Mouse (Mus musculus): ENCODE data around the gene Wdpcp. TPM values are rescaled to one million over a fixed set of nuclear protein-coding genes. Genes with fewer than 3 reads are reported as not detected.

Gene Wdpcp
- polyA plus RNA-seq, 1 experiment = 2.6 TPM

DNA sequence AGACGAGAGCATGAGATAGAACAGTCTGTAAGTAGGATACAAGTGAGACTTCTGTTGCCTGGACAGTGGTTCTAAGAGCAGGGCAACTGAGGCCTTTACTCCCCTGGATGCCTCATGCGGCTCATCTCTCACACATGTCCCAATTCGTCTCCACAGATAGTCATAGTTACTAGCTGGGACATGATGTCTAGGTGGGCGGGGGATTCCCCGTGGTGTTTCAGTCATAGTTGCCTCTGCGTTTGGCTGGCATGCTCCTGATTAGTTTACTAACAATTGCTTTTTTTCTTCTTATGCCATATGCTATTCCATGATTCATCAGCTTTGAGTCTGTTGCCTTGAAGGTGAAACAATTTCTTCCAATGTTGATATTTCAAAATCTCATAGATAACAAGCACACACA is 116.4 kb downstream of the Wdpcp start:
- Histone ChIP-seq H3K4me3 (ENCODE audit: insufficient read depth, poor library complexity, severe bottlenecking) (no peak overlapping the region), H3K36me3 (ENCODE audit: control insufficient read depth, insufficient read depth) (no peaks in the 10 kb centered on the region), H3K79me2 (ENCODE audit: control insufficient read depth, insufficient read depth) (no peaks in the 10 kb centered on the region), H3K27me3 (ENCODE audit: control insufficient read depth, insufficient read depth, insufficient read length) (no peaks in the 10 kb centered on the region), H3ac (ENCODE audit: control insufficient read depth, insufficient read length, low read depth) (no peak overlapping the region), H3K79me3 (ENCODE audit: low read depth) (no peaks in the 10 kb centered on the region)
- TF ChIP-seq MAX (IDR thresholded peaks at IDR 0.05) = no peak
- TF ChIP-seq FOSL1 (IDR thresholded peaks at IDR 0.05; ENCODE audit: insufficient read depth, low read length, poor library complexity, severe bottlenecking) = no peak

DNA sequence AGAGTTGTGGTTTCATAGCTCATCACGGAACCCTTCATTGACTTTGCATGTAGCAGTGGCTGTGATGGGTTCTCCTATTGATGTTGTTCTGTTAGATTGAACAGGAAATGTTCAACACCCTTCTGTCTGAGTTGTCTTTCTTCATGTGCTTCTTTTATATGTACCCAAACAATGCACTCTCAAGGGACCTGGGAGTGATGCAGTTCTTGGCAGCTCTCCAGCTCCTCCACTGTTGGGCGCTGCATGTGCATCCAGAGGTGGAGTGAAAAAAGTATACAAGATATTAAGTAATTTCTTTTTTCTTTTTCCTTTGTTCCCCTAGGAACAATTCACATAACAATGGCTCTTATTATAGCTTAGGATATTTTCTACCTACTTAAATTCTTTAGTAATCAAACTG is 118.7 kb downstream of the Wdpcp start:
- no peak overlapping the region for H3K4me3 ChIP-seq (ENCODE audit: insufficient read depth, poor library complexity, severe bottlenecking)
- TF ChIP-seq MYOG (IDR thresholded peaks at IDR 0.05; ENCODE audit: control insufficient read depth, extremely low read depth, insufficient read length) = no peak
- no peak for TF ChIP-seq FOSL1 (IDR thresholded peaks at IDR 0.05; ENCODE audit: insufficient read depth, low read length, poor library complexity, severe bottlenecking)
- no peak for TF ChIP-seq CTCF (IDR thresholded peaks at IDR 0.05; ENCODE audit: control insufficient read depth, insufficient read depth, insufficient read length)
- no peak for TF ChIP-seq USF1 (IDR thresholded peaks at IDR 0.05; ENCODE audit: low read depth)
- TF ChIP-seq CEBPB (IDR thresholded peaks at IDR 0.05; ENCODE audit: low read depth) = no peak
- no peak for TF ChIP-seq MAX (IDR thresholded peaks at IDR 0.05)
- TF ChIP-seq MYOD1 (IDR thresholded peaks at IDR 0.05; ENCODE audit: control insufficient read depth, insufficient read length, low read depth) = no peak
- no peak overlapping the region for H3ac ChIP-seq (ENCODE audit: control insufficient read depth, insufficient read length, low read depth)
- H3K27me3 ChIP-seq (ENCODE audit: control insufficient read depth, insufficient read depth, insufficient read length) = no peaks in the 10 kb centered on the region
- no peaks in the 10 kb centered on the region for H3K79me3 ChIP-seq (ENCODE audit: low read depth)
- no peaks in the 10 kb centered on the region for H3K79me2 ChIP-seq (ENCODE audit: control insufficient read depth, insufficient read depth)
- no peaks in the 10 kb centered on the region for H3K36me3 ChIP-seq (ENCODE audit: control insufficient read depth, insufficient read depth)

DNA sequence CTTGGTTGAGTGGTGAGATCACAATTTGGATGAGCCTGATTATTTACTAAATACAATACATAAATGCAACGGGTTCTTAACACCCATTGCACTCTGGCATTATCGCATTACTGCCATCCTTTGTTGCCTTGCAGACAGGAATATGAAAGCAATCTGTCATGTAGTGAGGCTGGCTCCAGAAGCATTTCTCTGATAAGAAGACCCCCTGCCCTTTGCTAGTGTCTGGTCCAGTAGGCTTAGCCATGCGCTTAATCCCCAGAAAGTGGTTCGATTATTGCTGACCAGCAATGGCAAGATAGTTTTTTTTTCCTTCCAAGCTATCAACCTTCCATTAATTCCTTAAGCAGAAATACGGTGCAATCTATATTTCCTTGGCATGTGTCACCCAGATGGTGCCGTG is 122.1 kb downstream of the Wdpcp start:
- Histone ChIP-seq H3K79me3 (ENCODE audit: low read depth) (no peaks in the 10 kb centered on the region), H3K27me3 (ENCODE audit: control insufficient read depth, insufficient read depth, insufficient read length) (no peaks in the 10 kb centered on the region)
- TF ChIP-seq FOSL1 (IDR thresholded peaks at IDR 0.05; ENCODE audit: insufficient read depth, low read length, poor library complexity, severe bottlenecking) (no peak), MYOD1 (IDR thresholded peaks at IDR 0.05; ENCODE audit: control insufficient read depth, insufficient read length, low read depth) (no peak), MAX (IDR thresholded peaks at IDR 0.05) (no peak), CEBPB (IDR thresholded peaks at IDR 0.05; ENCODE audit: low read depth) (no peak), USF1 (IDR thresholded peaks at IDR 0.05; ENCODE audit: low read depth) (no peak), MYOG (IDR thresholded peaks at IDR 0.05; ENCODE audit: control insufficient read depth, extremely low read depth, insufficient read length) (no peak), CTCF (IDR thresholded peaks at IDR 0.05; ENCODE audit: control insufficient read depth, insufficient read depth, insufficient read length) (no peak)

DNA sequence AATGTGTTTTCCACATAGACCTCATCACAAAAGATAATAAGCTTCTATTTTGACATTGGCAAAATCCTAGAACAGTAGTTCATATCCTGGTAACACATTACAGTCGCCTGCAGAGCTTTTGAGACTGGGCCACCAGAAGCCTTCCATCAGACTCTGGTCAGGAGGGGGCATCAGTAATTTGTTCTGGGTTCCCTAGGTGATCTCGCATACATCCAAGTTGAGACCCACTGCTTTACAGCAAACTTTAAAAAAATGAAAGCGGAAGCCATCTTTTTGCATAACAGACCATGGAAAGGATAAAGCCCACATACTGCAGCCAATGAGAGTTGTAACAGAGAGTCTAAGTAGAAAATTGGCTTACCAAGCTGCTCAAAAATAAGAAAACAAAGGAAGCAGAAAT is 125.6 kb downstream of the Wdpcp start:
- Histone ChIP-seq H3K36me3 (ENCODE audit: control insufficient read depth, insufficient read depth) (no peaks in the 10 kb centered on the region), H3K79me2 (ENCODE audit: control insufficient read depth, insufficient read depth) (no peaks in the 10 kb centered on the region), H3K79me3 (ENCODE audit: low read depth) (no peaks in the 10 kb centered on the region), H3ac (ENCODE audit: control insufficient read depth, insufficient read length, low read depth) (no peak overlapping the region), H3K27me3 (ENCODE audit: control insufficient read depth, insufficient read depth, insufficient read length) (no peaks in the 10 kb centered on the region), H3K4me3 (ENCODE audit: insufficient read depth, poor library complexity, severe bottlenecking) (no peak overlapping the region)
- TF ChIP-seq CEBPB (IDR thresholded peaks at IDR 0.05; ENCODE audit: low read depth) (no peak), USF1 (IDR thresholded peaks at IDR 0.05; ENCODE audit: low read depth) (no peak), MYOG (IDR thresholded peaks at IDR 0.05; ENCODE audit: control insufficient read depth, extremely low read depth, insufficient read length) (no peak), MAX (IDR thresholded peaks at IDR 0.05) (no peak), FOSL1 (IDR thresholded peaks at IDR 0.05; ENCODE audit: insufficient read depth, low read length, poor library complexity, severe bottlenecking) (no peak)

More for the DNA sequence above, 122.1 kb downstream of the Wdpcp start:
- H3K79me2 ChIP-seq (ENCODE audit: control insufficient read depth, insufficient read depth) = no peaks in the 10 kb centered on the region
- no peaks in the 10 kb centered on the region for H3K36me3 ChIP-seq (ENCODE audit: control insufficient read depth, insufficient read depth)
- no peak overlapping the region for H3ac ChIP-seq (ENCODE audit: control insufficient read depth, insufficient read length, low read depth)
- H3K4me3 ChIP-seq (ENCODE audit: insufficient read depth, poor library complexity, severe bottlenecking) = no peak overlapping the region

DNA sequence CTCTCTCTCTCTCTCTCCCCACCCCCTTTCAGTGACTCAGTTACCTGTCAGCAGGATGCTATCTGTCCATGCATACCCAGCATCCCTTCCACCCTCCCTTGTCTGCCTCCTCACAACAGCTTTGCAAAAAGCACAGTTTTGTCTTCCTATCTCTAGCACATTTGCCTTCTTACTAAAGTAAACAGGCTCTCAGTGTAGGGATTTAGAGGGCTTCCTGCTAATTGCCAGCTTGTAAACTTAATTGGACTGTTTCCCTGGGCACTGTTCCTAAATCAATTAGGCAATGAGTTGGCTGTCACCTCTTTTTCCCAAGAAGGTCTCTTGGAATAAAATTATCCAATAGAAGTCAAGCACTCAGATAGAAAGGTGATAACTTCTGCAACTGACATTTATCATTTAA is 141.5 kb downstream of the Wdpcp start:
- H3K27me3 ChIP-seq (ENCODE audit: control insufficient read depth, insufficient read depth, insufficient read length) = no peaks in the 10 kb centered on the region
- H3K79me3 ChIP-seq (ENCODE audit: low read depth) = no peaks in the 10 kb centered on the region
- no peaks in the 10 kb centered on the region for H3K79me2 ChIP-seq (ENCODE audit: control insufficient read depth, insufficient read depth)
- H3ac ChIP-seq (ENCODE audit: control insufficient read depth, insufficient read length, low read depth) = no peak overlapping the region
- H3K4me3 ChIP-seq (ENCODE audit: insufficient read depth, poor library complexity, severe bottlenecking) = no peak overlapping the region
- no peak for TF ChIP-seq USF1 (IDR thresholded peaks at IDR 0.05; ENCODE audit: low read depth)
- no peak for TF ChIP-seq CTCF (IDR thresholded peaks at IDR 0.05; ENCODE audit: control insufficient read depth, insufficient read depth, insufficient read length)
- TF ChIP-seq CEBPB (IDR thresholded peaks at IDR 0.05; ENCODE audit: low read depth) = no peak
- no peak for TF ChIP-seq FOSL1 (IDR thresholded peaks at IDR 0.05; ENCODE audit: insufficient read depth, low read length, poor library complexity, severe bottlenecking)
- no peak for TF ChIP-seq MAX (IDR thresholded peaks at IDR 0.05)
- TF ChIP-seq MYOD1 (IDR thresholded peaks at IDR 0.05; ENCODE audit: control insufficient read depth, insufficient read length, low read depth) = no peak
- TF ChIP-seq MYOG (IDR thresholded peaks at IDR 0.05; ENCODE audit: control insufficient read depth, extremely low read depth, insufficient read length) = no peak
- no peaks in the 10 kb centered on the region for H3K36me3 ChIP-seq (ENCODE audit: control insufficient read depth, insufficient read depth)

DNA sequence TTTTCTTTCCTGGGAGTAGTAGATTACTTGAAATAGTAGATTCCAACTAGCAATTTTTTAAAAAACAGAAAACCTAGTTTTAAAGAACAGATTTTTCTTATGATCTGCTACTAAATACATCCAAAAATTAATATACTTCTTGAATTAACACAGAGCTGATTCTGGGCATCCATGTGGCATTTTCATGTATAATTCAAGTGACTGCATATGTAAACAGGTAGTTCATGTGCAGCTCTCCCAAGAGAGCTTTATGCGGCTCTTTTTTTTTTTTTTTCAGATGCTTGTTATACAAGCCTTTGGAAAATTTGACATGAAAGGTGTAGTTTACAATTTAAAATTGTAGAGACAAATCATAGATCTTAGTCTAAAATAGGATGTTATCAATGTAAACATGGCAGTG is 142.0 kb downstream of the Wdpcp start:
- Histone ChIP-seq H3K79me2 (ENCODE audit: control insufficient read depth, insufficient read depth) (no peaks in the 10 kb centered on the region), H3K36me3 (ENCODE audit: control insufficient read depth, insufficient read depth) (no peaks in the 10 kb centered on the region), H3K27me3 (ENCODE audit: control insufficient read depth, insufficient read depth, insufficient read length) (no peaks in the 10 kb centered on the region), H3K4me3 (ENCODE audit: insufficient read depth, poor library complexity, severe bottlenecking) (no peak overlapping the region), H3ac (ENCODE audit: control insufficient read depth, insufficient read length, low read depth) (no peak overlapping the region), H3K79me3 (ENCODE audit: low read depth) (no peaks in the 10 kb centered on the region)
- TF ChIP-seq USF1 (IDR thresholded peaks at IDR 0.05; ENCODE audit: low read depth) (no peak), MAX (IDR thresholded peaks at IDR 0.05) (no peak)
